Mouse (Mus musculus): Measurements from ENCODE around the gene Vil1. TPM values are rescaled to one million over a fixed set of nuclear protein-coding genes. Genes with fewer than 3 reads are reported as not detected.
A peak's percentile ranks its signal among the peaks of the same experiment; 100 is the strongest.

The Vil1 gene
- total and polyA plus RNA-seq, 3 experiments: 0.04 TPM; not detected in 1

- Histone ChIP-seq H3K27me3 (ENCODE audit: control insufficient read depth in 1 of 2, insufficient read depth in 2 of 2, low read length in 2 of 2) (no peaks in the 10 kb centered on the region), H3K4me1 (ENCODE audit: control insufficient read depth in 1 of 2, insufficient read depth in 2 of 2, low read length in 2 of 2) (peaks cover 3% of the 10 kb centered on the region in 2 experiments; a peak in 2 of 4 replicates), H3K79me2 (ENCODE audit: control insufficient read depth, insufficient read depth, low read length, poor library complexity) (no peaks in the 10 kb centered on the region), H3K27ac (ENCODE audit: control insufficient read depth, low read depth, low read length) (no peak overlapping the region), H3K9ac (ENCODE audit: control insufficient read depth, low read depth, low read length, poor library complexity, severe bottlenecking) (no peak overlapping the region), H3K4me3 (ENCODE audit: control insufficient read depth in 1 of 2, insufficient read depth in 1 of 2, low read depth in 2 of 2, low read length in 2 of 2) (no peak overlapping the region), H3K9me3 (replicated peaks; ENCODE audit: insufficient read depth, low read length) (no peaks in the 10 kb centered on the region), H3K36me3 (ENCODE audit: control insufficient read depth in 1 of 2, insufficient read depth in 2 of 2, low read length in 2 of 2) (peaks cover 7 to 15% of the 10 kb centered on the region in 2 experiments)
- TF ChIP-seq POLR2A (IDR thresholded peaks at IDR 0.05; ENCODE audit: control insufficient read depth in 1 of 2, insufficient read depth in 1 of 2, low read depth in 1 of 2, low read length in 2 of 2, poor library complexity in 1 of 2) (no peak), MXI1 (IDR thresholded peaks at IDR 0.05; ENCODE audit: low read depth, low read length) (no peak), ZNF384 (IDR thresholded peaks at IDR 0.05; ENCODE audit: low read depth, low read length) (peak; percentile 64), USF1 (IDR thresholded peaks at IDR 0.05; ENCODE audit: low read depth, low read length) (no peak)
- DNase-seq (ENCODE audit: low read depth, low spot score): no peak
These were observed 35.4 kb downstream of the Vil1 start for GRCm38 (mm10) chr1:74444538-74444937.

DNA sequence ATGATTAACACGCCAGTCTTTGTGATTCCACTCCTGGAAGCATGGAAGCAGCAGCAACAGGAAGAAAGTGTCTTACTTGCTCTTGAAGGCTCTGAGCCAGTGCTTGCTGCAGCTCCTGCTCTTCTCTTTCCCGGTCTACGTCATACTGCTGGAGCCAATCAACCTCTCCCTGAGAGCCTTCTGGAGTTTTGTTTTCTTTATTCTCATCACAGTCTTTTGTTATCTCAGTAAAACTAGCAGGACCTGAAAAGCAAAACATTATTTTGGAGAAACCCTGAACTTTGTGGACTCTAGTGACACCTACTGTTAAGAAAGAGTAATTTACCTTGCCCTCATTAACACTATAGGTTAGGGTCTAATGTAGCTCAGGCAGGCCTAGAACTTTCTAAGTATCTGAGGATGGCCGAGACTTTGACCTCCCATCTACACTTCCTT is 43.5 kb downstream of the Vil1 start:
- DNase-seq (ENCODE audit: low read depth, low spot score): peak; percentile 67
- Histone ChIP-seq H3K4me1 (ENCODE audit: control insufficient read depth in 1 of 2, insufficient read depth in 2 of 2, low read length in 2 of 2) (no peaks in the 10 kb centered on the region), H3K9me3 (replicated peaks; ENCODE audit: insufficient read depth, low read length) (no peaks in the 10 kb centered on the region), H3K9ac (ENCODE audit: control insufficient read depth, low read depth, low read length, poor library complexity, severe bottlenecking) (no peak overlapping the region), H3K79me2 (ENCODE audit: control insufficient read depth, insufficient read depth, low read length, poor library complexity) (no peaks in the 10 kb centered on the region), H3K27ac (ENCODE audit: control insufficient read depth, low read depth, low read length) (no peak overlapping the region), H3K4me3 (ENCODE audit: control insufficient read depth in 1 of 2, insufficient read depth in 1 of 2, low read depth in 2 of 2, low read length in 2 of 2) (no peak overlapping the region), H3K36me3 (ENCODE audit: control insufficient read depth in 1 of 2, insufficient read depth in 2 of 2, low read length in 2 of 2) (peaks cover 0 to 36% of the 10 kb centered on the region in 2 experiments; a peak in 2 of 4 replicates), H3K27me3 (ENCODE audit: control insufficient read depth in 1 of 2, insufficient read depth in 2 of 2, low read length in 2 of 2) (no peaks in the 10 kb centered on the region)
- TF ChIP-seq MXI1 (IDR thresholded peaks at IDR 0.05; ENCODE audit: low read depth, low read length) (no peak), ETS1 (IDR thresholded peaks at IDR 0.05; ENCODE audit: low read depth, low read length) (no peak), ZC3H11A (IDR thresholded peaks at IDR 0.05; ENCODE audit: low read depth, low read length) (peak; percentile 44), CTCF (IDR thresholded peaks at IDR 0.05 in 2 of 3, conservative IDR thresholded peaks at IDR 0.05 in 1 of 3; ENCODE audit: control insufficient read depth in 1 of 3, insufficient read depth in 1 of 3, low read depth in 2 of 3, low read length in 3 of 3, poor library complexity in 1 of 3, severe bottlenecking in 1 of 3) (peak in 2 of 3 experiments; percentile 71 to 75; a peak in 4 of 6 replicates), JUND (IDR thresholded peaks at IDR 0.05; ENCODE audit: low read depth, low read length) (0 out of 2 replicates have a peak, but pooled peaks have one; percentile 18), E2F4 (IDR thresholded peaks at IDR 0.05; ENCODE audit: borderline replicate concordance, low read depth, low read length) (no peak), RAD21 (IDR thresholded peaks at IDR 0.05; ENCODE audit: low read depth, low read length) (peak; percentile 86), TCF12 (IDR thresholded peaks at IDR 0.05; ENCODE audit: low read depth, low read length) (no peak), SMC3 (IDR thresholded peaks at IDR 0.05; ENCODE audit: low read depth, low read length) (peak; percentile 53)

- H3K79me2 ChIP-seq (ENCODE audit: control insufficient read depth, insufficient read depth, low read length, poor library complexity): no peaks in the 10 kb centered on the region
- no peak for TF ChIP-seq BHLHE40 (IDR thresholded peaks at IDR 0.05; ENCODE audit: borderline replicate concordance, low read depth, low read length)
- TF ChIP-seq SMC3 (IDR thresholded peaks at IDR 0.05; ENCODE audit: low read depth, low read length): peak; percentile 38; the same call in 1 of the 2 replicates
- peak; percentile 54 for TF ChIP-seq RAD21 (IDR thresholded peaks at IDR 0.05; ENCODE audit: low read depth, low read length)
- TF ChIP-seq CTCF (IDR thresholded peaks at IDR 0.05 in 2 of 3, conservative IDR thresholded peaks at IDR 0.05 in 1 of 3; ENCODE audit: control insufficient read depth in 1 of 3, insufficient read depth in 1 of 3, low read depth in 2 of 3, low read length in 3 of 3, poor library complexity in 1 of 3, severe bottlenecking in 1 of 3): peak; percentile 22 to 72 (median 59); a peak in 5 of 6 replicates
- H3K4me3 ChIP-seq (ENCODE audit: control insufficient read depth in 1 of 2, insufficient read depth in 1 of 2, low read depth in 2 of 2, low read length in 2 of 2): no peak overlapping the region
- no peaks in the 10 kb centered on the region for H3K9me3 ChIP-seq (replicated peaks; ENCODE audit: insufficient read depth, low read length)
- DNase-seq (ENCODE audit: low read depth, low spot score): peak; percentile 63
- H3K27me3 ChIP-seq (ENCODE audit: control insufficient read depth in 1 of 2, insufficient read depth in 2 of 2, low read length in 2 of 2): no peaks in the 10 kb centered on the region
- no peak overlapping the region for H3K9ac ChIP-seq (ENCODE audit: control insufficient read depth, low read depth, low read length, poor library complexity, severe bottlenecking)
- H3K27ac ChIP-seq (ENCODE audit: control insufficient read depth, low read depth, low read length): no peak overlapping the region
- H3K4me1 ChIP-seq (ENCODE audit: control insufficient read depth in 1 of 2, insufficient read depth in 2 of 2, low read length in 2 of 2): no peaks in the 10 kb centered on the region
- peaks cover 0 to 29% of the 10 kb centered on the region in 2 experiments; a peak in 2 of 4 replicates for H3K36me3 ChIP-seq (ENCODE audit: control insufficient read depth in 1 of 2, insufficient read depth in 2 of 2, low read length in 2 of 2)
These were observed 51.1 kb downstream of the Vil1 start for GRCm38 (mm10) chr1:74460273-74460672.

Other genes starting within 250 kb of the Vil1 start
- not detected in 2 replicates for gene Cxcr1, start 214.7 kb upstream of the Vil1 start, total RNA-seq (2012; rRNA removed)
- not detected for gene Cxcr1, start 214.7 kb upstream of the Vil1 start, polyA plus RNA-seq (2012; ENCODE audit: insufficient read depth in 1 of 2, insufficient read length in 2 of 2, low read depth in 1 of 2, low replicate concordance in 2 of 2, missing spikeins in 1 of 2)
- 141 and 166 TPM in 2 replicates for gene Arpc2, start 173.3 kb upstream of the Vil1 start, total RNA-seq (2012; rRNA removed)
- 100 to 1,000 TPM; 108 to 423 TPM for gene Arpc2, start 173.3 kb upstream of the Vil1 start, polyA plus RNA-seq (2012; ENCODE audit: insufficient read depth in 1 of 2, insufficient read length in 2 of 2, low read depth in 1 of 2, low replicate concordance in 2 of 2, missing spikeins in 1 of 2)
- gene Gpbar1, start 130.8 kb upstream of the Vil1 start, total RNA-seq (2012; rRNA removed): 0.16 TPM in 1 of 2 replicates, not detected in the other
- not detected for gene Gpbar1, start 130.8 kb upstream of the Vil1 start, polyA plus RNA-seq (2012; ENCODE audit: insufficient read depth in 1 of 2, insufficient read length in 2 of 2, low read depth in 1 of 2, low replicate concordance in 2 of 2, missing spikeins in 1 of 2)
- 107 and 108 TPM in 2 replicates for gene Aamp, start 124.6 kb upstream of the Vil1 start, total RNA-seq (2012; rRNA removed)
- 100 to 1,000 TPM in 1 of 2 experiments, not detected in 1; 169 TPM for gene Aamp, start 124.6 kb upstream of the Vil1 start, polyA plus RNA-seq (2012; ENCODE audit: insufficient read depth in 1 of 2, insufficient read length in 2 of 2, low read depth in 1 of 2, low replicate concordance in 2 of 2, missing spikeins in 1 of 2)
- gene Pnkd, start 124.4 kb upstream of the Vil1 start, total RNA-seq (2012; rRNA removed): 48.2 and 52.5 TPM in 2 replicates
- gene Pnkd, start 124.4 kb upstream of the Vil1 start, polyA plus RNA-seq (2012; ENCODE audit: insufficient read depth in 1 of 2, insufficient read length in 2 of 2, low read depth in 1 of 2, low replicate concordance in 2 of 2, missing spikeins in 1 of 2): 10 to 100 TPM in 1 of 2 experiments, not detected in 1; 64.2 TPM
- 10.3 and 13.0 TPM in 2 replicates for gene Tmbim1, start 103.8 kb upstream of the Vil1 start, total RNA-seq (2012; rRNA removed)
- gene Tmbim1, start 103.8 kb upstream of the Vil1 start, polyA plus RNA-seq (2012; ENCODE audit: insufficient read depth in 1 of 2, insufficient read length in 2 of 2, low read depth in 1 of 2, low replicate concordance in 2 of 2, missing spikeins in 1 of 2): 10 to 100 TPM in 1 of 2 experiments, not detected in 1; 20.8 TPM
- gene Catip, start 47.3 kb upstream of the Vil1 start, total RNA-seq (2012; rRNA removed): 0.08 TPM in 1 of 2 replicates, not detected in the other
- gene Catip, start 47.3 kb upstream of the Vil1 start, polyA plus RNA-seq (2012; ENCODE audit: insufficient read depth in 1 of 2, insufficient read length in 2 of 2, low read depth in 1 of 2, low replicate concordance in 2 of 2, missing spikeins in 1 of 2): under 1 TPM in 1 of 2 experiments, not detected in 1; 0.08 TPM
- 0.26 TPM in 1 of 2 replicates, not detected in the other for gene Slc11a1, start 34.2 kb upstream of the Vil1 start, total RNA-seq (2012; rRNA removed)
- under 1 TPM in 1 of 2 experiments, not detected in 1; 0.11 TPM for gene Slc11a1, start 34.2 kb upstream of the Vil1 start, polyA plus RNA-seq (2012; ENCODE audit: insufficient read depth in 1 of 2, insufficient read length in 2 of 2, low read depth in 1 of 2, low replicate concordance in 2 of 2, missing spikeins in 1 of 2)
- 18.0 TPM in 2 replicates for gene Ctdsp1, start 17.9 kb upstream of the Vil1 start, total RNA-seq (2012; rRNA removed)
- gene Ctdsp1, start 17.9 kb upstream of the Vil1 start, polyA plus RNA-seq (2012; ENCODE audit: insufficient read depth in 1 of 2, insufficient read length in 2 of 2, low read depth in 1 of 2, low replicate concordance in 2 of 2, missing spikeins in 1 of 2): 10 to 100 TPM in 1 of 2 experiments, not detected in 1; 69.8 TPM
- 62.7 and 65.1 TPM in 2 replicates for gene Cnot9, start 96.7 kb downstream of the Vil1 start, total RNA-seq (2012; rRNA removed)
- gene Cnot9, start 96.7 kb downstream of the Vil1 start, polyA plus RNA-seq (2012; ENCODE audit: insufficient read depth in 1 of 2, insufficient read length in 2 of 2, low read depth in 1 of 2, low replicate concordance in 2 of 2, missing spikeins in 1 of 2): 10 to 100 TPM in 1 of 2 experiments, not detected in 1; 85.0 TPM
- gene Plcd4, start 133.5 kb downstream of the Vil1 start, total RNA-seq (2012; rRNA removed): 0.13 and 0.15 TPM in 2 replicates
- gene Plcd4, start 133.5 kb downstream of the Vil1 start, polyA plus RNA-seq (2012; ENCODE audit: insufficient read depth in 1 of 2, insufficient read length in 2 of 2, low read depth in 1 of 2, low replicate concordance in 2 of 2, missing spikeins in 1 of 2): under 1 TPM in 1 of 2 experiments, not detected in 1; 0.77 TPM
- gene Usp37, start 134.9 kb downstream of the Vil1 start, total RNA-seq (2012; rRNA removed): 24.0 and 27.7 TPM in 2 replicates
- 10 to 100 TPM; 17.8 to 77.6 TPM for gene Usp37, start 134.9 kb downstream of the Vil1 start, polyA plus RNA-seq (2012; ENCODE audit: insufficient read depth in 1 of 2, insufficient read length in 2 of 2, low read depth in 1 of 2, low replicate concordance in 2 of 2, missing spikeins in 1 of 2)
- 9.2 and 10.6 TPM in 2 replicates for gene Zfp142, start 178.9 kb downstream of the Vil1 start, total RNA-seq (2012; rRNA removed)
- 10 to 100 TPM in 1 of 2 experiments, not detected in 1; 21.8 TPM for gene Zfp142, start 178.9 kb downstream of the Vil1 start, polyA plus RNA-seq (2012; ENCODE audit: insufficient read depth in 1 of 2, insufficient read length in 2 of 2, low read depth in 1 of 2, low replicate concordance in 2 of 2, missing spikeins in 1 of 2)
- 24.5 and 27.7 TPM in 2 replicates for gene Bcs1l, start 178.9 kb downstream of the Vil1 start, total RNA-seq (2012; rRNA removed)
- 10 to 100 TPM in 1 of 2 experiments, not detected in 1; 35.0 TPM for gene Bcs1l, start 178.9 kb downstream of the Vil1 start, polyA plus RNA-seq (2012; ENCODE audit: insufficient read depth in 1 of 2, insufficient read length in 2 of 2, low read depth in 1 of 2, low replicate concordance in 2 of 2, missing spikeins in 1 of 2)
- gene Rnf25, start 192.0 kb downstream of the Vil1 start, total RNA-seq (2012; rRNA removed): 26.2 and 32.4 TPM in 2 replicates
- gene Rnf25, start 192.0 kb downstream of the Vil1 start, polyA plus RNA-seq (2012; ENCODE audit: insufficient read depth in 1 of 2, insufficient read length in 2 of 2, low read depth in 1 of 2, low replicate concordance in 2 of 2, missing spikeins in 1 of 2): 10 to 100 TPM in 1 of 2 experiments, not detected in 1; 49.7 TPM
- 0.23 and 0.26 TPM in 2 replicates for gene Stk36, start 192.1 kb downstream of the Vil1 start, total RNA-seq (2012; rRNA removed)
- gene Stk36, start 192.1 kb downstream of the Vil1 start, polyA plus RNA-seq (2012; ENCODE audit: insufficient read depth in 1 of 2, insufficient read length in 2 of 2, low read depth in 1 of 2, low replicate concordance in 2 of 2, missing spikeins in 1 of 2): under 1 TPM in 1 of 2 experiments, not detected in 1; 0.89 TPM

Data from MEL (cell line).